Mouse (Mus musculus) adrenal gland, adult 2 months (tissue): ENCODE measurements at regions not wholly inside any gene's neighbourhood (a gene's known extent, or its start where the extent isn't known, plus 50 kb on each side); places are given as distances from the start of the nearest gene placed in this dataset.

ENCODE experiments used
- DNase-seq: peaks from one replicate; pipeline ENCODE4 v3.0.0; 2021

DNA sequence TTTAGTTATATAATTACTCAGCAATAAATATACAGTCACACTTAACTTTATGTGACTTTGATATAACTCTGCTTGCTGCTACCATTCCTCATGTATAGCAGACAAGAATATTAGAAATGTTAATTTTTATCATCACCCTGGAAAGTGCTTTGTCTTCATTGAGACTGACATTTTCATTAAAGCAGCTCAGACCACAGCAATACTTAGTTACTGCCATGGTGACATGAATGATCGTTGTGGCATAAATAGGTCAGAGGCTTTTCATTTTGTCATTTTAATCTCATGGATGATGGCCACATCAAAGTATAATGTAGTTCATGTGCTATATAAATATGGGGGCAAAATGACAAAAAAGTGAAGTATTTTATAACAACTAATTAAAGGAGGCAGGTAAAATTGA is 498.1 kb downstream of the Slc22a22 start:
- DNase-seq = no peak

GRCm38 (mm10) chr15:56975446-56976433 is 501.7 kb downstream of the Slc22a22 start:
- DNase-seq = no peak

- DNase-seq = no peak
These were observed 507.3 kb downstream of the Slc22a22 start for GRCm38 (mm10) chr15:56970140-56970539.

DNA sequence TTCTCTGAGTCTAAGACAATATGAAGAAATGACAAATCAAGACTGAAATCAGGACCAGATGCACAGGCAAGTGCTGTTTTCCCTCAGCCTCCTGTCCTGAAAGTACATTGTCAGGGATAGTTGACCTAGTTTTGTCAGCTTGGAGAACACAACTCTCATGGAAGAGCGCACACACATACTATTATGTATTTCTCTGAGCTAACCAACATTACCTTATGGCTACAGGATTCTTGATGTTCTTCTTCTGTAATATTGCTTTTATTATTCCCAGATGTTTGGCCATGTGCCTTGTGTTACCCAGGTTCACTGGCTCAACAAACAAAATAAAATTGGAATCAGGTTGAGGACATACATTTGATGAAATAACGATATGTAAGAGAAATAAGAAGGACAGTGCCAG is 521.1 kb downstream of the Slc22a22 start:
- no peak for DNase-seq

DNA sequence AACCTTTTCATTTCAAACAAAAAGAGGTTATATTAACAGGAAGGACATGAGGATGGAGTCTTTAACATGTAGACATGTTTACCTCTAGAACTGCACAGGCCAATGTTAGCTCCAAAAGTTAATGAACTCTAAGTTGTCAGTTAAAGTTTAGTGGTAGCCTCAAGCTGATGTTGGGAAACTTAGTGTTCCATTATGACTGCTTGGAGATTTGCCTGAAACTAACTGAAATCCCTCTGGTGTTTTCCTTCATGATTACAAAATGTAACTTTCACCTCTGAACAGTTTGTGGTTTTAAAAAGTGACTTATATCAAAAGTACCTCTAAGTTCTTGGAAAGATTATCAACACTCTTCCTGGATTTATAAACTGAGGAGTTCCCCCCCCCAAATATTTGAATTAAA is 525.2 kb downstream of the Slc22a22 start:
- DNase-seq = no peak

- DNase-seq = no peak
These were observed 526.6 kb downstream of the Slc22a22 start for GRCm38 (mm10) chr15:56950824-56951223.

DNA sequence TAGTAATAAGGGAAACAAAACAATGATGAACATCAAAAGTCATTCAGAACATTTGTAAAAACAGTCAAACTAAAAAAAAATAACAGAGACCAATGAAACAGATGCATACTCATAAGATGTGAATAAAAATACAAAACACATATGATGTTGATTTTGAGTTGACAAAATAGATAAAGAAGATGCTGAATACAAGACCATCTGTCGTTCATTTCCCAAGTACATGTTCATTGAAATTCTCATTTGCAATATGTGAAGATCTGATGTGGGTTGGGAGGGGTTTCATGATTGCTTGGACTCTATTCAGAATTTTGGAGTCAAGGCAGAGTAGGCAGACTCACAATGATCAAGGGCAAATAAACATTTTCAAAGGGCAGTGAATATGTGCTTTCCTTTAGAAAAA is 536.5 kb downstream of the Slc22a22 start:
- DNase-seq = no peak

DNA sequence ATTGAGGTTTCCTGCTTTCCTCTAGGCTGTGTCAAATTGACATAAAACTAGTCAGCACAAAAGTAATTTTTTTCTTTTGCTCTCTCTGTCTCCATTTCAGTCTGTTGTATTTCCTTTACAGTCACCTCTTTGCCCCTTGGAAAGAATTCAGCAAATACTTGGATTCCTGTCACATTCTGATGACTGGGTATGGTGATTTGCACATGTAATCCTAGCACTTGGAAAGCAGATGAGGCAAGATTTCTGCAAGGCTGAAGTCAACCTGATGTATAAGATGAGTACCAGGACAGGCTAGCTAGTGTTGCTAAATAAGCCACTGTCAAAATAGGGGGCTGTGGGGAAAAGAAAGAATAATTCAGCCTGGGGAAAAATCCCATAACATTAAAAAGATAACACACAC is 580.9 kb downstream of the Slc22a22 start:
- DNase-seq = no peak

GRCm38 (mm10) chr15:56881501-56881900 is 595.9 kb downstream of the Slc22a22 start:
- DNase-seq = no peak

GRCm38 (mm10) chr15:56865879-56866278 is 611.5 kb downstream of the Slc22a22 start:
- DNase-seq = no peak

DNA sequence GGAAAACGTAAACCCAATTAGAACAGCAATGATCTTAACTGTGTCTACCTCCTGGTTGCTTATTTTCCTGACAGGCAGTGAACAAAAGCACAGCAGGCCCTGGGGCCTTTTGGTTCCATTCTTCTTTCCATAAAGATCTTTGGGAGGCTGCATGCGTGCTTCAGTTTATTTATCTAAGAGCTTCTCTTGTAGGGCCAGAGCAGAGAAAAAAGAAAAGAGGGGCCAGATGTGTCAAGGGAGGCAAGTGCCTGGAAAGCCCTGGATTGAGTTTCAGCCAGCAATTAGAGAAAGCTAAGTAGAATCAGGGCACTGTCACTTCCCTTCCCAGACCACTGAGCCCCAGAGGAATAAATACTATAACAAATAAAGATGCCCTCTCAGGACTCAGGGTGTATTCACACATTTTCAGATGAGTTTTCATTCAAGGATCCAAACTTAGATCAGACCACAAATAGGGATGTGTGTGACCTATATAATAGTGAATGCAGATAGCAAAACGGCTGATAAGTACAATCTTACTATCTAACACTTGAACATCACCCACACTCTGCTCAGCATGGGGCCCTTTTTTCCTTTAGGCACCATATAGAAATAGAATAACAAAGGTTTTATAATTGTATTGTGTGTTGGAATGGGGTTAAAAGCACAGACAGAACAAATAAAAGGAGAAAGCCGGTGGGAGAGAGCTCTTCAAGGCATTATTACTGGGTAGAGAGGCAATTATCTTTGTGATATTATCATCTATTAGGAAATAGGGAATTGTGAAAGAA is 612.2 kb downstream of the Slc22a22 start:
- no peak for DNase-seq

- no peak for DNase-seq
These were observed 618.6 kb downstream of the Slc22a22 start for GRCm38 (mm10) chr15:56858627-56859334.

- DNase-seq = no peak
These were observed 619.3 kb downstream of the Slc22a22 start for GRCm38 (mm10) chr15:56858134-56858533.

GRCm38 (mm10) chr15:56856057-56856456 is 621.4 kb downstream of the Slc22a22 start:
- peak; percentile 15 for DNase-seq

DNA sequence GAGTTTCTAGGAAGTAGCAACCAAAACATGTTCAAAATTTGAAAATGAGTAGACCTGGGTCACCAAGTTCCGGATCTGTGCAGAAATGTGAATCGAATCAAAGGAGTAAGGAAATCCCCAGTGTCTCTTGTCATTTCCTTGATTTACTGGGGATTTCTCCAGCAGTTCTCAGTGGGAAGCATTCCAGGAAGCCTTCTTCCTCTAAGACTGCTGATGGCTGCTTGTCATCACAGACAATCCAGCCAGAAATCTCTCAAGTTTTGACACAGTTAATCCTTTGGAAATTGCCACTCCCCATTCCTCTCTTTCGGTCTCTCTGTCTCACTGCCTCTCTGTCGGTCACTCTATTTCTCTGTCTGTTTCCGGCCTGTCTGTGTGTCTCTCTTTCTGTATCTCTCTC is 624.3 kb downstream of the Slc22a22 start:
- no peak for DNase-seq

DNA sequence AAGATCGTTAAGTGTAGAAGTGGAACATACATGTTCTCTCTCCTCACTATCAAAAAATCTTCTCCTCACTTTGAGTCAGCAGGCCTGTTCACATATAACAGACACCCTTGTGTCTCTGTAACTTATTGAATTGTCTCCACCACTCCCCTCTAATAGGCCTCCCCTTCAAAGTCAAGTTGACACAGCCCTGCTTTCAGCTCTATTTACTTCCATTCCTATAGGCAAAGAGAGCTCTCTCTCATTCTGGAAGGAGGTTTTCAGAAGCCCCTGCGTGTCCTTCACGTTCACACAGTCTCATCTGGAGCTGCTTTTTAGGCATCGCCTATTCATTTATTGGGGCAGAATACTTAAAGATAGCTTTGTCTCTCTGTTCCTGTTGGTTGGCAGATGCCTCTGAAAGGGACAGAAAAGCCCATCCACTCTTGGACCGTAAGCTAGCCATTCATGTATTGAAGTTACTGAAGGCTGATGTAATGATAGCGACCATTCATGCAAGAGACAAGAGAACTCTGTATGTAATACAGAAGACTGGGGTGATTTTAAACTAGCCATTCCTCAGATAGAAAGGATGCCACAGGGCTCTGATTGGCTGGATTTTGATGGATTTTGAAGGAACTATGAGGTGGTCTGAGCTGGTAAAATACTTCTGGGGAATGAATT is 629.8 kb downstream of the Slc22a22 start:
- no peak for DNase-seq

GRCm38 (mm10) chr15:56844574-56844973 is 632.9 kb downstream of the Slc22a22 start:
- no peak for DNase-seq

- DNase-seq = no peak
These were observed 635.9 kb downstream of the Slc22a22 start for GRCm38 (mm10) chr15:56841516-56841915.

- DNase-seq = no peak
These were observed 640.1 kb downstream of the Slc22a22 start for GRCm38 (mm10) chr15:56837292-56837691.

- no peak for DNase-seq
These were observed 642.8 kb downstream of the Slc22a22 start for GRCm38 (mm10) chr15:56834621-56835020.

DNA sequence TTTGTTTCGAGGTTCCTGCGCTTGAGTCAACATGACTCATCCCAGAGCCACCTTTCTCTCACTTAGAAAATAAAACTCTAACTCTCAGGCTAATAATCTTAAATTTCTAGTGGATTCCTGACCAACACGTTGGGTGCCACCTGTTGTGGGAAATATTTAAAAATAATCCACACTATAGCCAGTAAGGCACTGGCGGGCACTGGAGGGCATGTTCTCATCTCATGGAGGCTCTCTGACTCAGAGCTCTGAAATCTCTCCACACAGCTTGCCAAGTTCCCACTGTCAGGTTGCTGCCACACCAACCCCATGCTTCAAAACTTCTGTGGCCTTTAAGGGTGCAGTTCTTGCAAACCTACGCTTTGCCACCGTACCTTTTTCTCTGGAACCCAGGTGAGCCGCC is 644.8 kb downstream of the Slc22a22 start:
- no peak for DNase-seq
